Mouse (Mus musculus) induced T-regulatory cell, adult 2 months (primary cell): Measurements from ENCODE around the gene Flrt3.

Experiments
- DNase-seq: peaks from one replicate; pipeline ENCODE4 v3.0.0-alpha.2; 2012; ENCODE audit warnings: low read depth

The Flrt3 gene

DNA sequence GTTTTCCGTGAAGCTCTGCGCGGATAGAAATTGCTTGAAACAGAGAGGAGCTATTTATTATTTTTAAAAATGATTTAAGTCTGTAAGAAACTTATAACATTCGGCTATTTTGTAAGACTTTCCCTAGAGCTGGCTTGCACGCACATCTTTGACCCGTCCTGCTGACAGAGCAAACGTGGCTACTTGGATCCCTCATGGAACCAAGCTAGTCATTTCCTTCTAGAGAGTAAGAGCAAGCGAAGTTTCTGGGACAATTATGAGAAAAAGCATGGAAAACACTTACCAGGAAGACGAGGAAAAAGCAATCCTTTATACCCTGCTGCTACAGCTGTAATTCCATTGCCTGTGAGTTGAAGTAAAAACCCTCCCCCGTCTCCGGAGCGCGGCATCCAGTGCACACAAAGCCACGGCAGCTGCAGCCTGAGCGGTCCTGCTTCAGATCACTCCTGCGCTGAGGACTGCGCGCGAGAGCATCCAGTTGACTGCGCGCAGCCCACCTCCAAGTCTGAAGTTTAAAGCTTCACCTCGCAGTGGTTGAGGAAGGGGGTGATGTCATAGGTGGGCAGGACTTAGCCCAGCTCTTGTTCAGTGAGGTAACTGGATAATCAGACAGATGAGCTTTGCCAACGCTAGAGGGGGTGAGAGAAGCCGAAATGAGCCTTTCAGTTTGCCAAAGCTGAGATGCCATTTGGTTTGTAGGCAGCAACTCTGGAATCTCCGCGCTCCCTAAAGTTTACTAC is at the start of gene Flrt3:
Flrt3 (minus strand) TSS at position 507 of the 740 bp plus-strand sequence.
- peak; percentile 18 for DNase-seq

DNA sequence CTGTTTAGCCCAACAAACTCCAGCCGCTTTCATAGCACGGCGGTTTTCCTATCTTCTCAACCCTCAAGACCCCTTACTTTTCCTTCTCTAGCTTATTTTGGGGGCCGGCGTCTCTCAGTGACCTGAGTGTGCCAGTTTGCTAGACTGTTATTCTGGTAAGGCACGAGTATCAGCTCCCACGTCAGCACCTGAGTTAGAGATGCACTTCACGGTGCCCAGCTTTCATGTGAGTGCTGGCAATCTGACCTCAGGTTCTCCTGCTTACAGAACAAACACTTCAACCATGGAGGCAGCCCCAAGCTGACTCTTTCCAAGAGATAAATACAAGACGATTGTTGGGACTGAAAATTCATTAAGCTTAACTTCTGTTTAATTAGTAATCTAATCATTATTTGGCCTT is 46.1 kb upstream of the Flrt3 start:
- DNase-seq = no peak

DNA sequence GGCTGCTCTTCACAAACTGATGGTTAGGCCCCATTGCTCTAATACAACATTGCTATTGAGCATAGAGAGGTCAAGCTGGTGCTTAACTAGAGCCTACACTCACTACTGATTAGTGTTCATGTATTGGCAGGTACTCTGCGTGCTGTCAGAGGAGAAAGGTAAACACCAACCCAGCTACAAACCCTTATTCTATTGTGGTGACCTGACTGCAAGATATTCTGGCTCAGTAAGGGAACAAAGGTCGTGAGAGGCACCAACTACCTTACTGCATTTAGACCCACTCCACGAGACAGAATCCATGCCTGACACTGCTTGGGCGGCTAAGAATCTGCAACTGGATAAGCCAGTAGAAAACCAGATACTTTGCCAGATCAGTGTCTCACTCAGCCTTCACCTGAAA is 44.6 kb upstream of the Flrt3 start:
- DNase-seq = no peak

DNA sequence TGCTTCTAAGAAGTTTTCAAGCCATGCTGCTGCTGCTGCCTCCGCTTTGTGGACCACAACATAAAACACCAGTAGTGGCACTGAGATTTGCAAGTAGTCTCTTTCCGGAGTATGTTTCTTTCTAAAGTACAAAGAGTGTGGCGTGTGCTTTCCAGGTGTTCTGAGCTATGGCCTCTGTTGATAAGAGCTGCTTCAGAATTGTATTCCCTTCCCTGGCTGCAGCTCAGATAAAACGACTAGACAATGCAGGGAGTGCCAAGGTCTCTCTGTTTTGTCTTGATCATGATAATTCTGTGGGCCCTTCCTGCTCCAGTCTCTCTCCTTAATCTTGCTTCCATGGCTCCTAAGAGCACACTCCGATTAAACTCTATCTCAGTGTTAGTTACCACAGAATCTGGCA is 36.3 kb upstream of the Flrt3 start:
- no peak for DNase-seq

DNA sequence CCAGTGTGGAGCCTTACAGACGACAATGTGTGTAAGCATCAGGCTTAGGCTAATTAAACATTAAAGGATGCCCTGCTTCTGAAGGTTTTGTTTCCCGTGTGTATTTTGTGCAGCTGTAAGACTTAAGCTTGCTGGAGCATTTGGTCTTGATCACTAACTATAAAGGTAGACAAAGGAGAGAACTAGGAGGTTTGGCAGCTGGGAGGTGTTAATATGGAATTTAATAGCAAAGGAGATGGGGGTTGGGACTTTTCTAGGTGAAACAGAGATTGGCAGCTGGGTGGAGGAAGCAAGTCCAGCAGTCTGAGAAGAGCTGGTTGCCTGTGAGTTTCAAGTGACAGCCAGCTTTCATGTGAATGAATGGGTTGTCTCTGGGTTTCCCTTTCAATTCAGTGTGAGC is 34.0 kb upstream of the Flrt3 start:
- no peak for DNase-seq

DNA sequence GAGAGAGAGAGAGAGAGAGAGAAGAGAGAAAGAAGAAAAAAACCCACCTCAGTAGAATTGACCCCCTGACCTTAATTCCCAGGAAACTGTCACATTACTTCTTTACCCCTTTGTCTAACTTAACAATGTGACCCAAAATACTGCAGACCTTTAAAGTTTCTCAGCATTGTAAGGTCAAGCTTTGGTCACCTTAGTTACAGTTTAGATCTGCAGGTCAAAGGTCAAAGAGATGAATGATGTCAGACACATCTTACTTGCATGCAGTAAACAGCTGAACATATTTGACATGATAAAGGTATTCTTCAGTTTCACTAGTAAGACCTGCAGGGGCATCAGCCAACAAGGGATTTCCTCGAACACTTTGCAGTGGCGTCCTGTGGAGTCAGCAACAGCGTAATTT is 32.9 kb upstream of the Flrt3 start:
- no peak for DNase-seq

DNA sequence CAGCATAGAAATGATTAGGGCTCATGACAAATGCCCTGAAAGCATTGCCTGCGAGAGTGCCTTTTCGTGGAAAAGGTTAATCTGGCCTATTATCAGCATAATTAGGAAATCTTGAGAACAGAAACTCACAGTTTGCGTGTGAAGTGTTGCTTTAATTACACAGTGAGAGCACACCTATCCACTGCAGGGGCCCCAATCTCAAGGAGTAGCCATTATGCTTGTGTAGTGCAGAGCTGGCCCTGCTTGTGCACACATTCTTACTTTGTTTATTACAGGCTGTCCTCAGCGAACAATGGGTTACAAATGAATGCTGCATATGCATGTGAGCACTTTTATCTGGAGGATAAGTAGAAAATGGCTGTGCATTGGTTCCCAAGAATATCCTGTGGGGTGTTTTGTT is 32.1 kb upstream of the Flrt3 start:
- no peak for DNase-seq

DNA sequence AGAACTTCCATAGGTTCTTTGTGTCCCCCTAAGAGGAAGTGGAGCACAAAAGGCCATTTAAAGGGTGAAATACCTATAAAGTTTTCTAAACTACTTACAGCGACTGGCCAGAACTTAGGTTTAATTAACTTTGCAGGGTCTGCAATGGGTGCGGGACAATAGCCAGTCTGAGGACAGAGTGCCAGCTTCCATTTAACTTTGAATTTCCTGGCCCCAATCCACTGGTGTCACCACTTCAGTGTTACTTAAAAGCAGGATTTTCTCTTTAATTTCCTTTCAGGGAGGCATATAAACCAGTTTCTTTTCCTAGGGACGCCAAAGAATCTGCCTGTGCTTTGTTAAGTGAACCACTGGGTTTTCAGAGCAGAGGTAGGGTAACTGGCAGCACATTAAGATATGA is 27.3 kb upstream of the Flrt3 start:
- no peak for DNase-seq

DNA sequence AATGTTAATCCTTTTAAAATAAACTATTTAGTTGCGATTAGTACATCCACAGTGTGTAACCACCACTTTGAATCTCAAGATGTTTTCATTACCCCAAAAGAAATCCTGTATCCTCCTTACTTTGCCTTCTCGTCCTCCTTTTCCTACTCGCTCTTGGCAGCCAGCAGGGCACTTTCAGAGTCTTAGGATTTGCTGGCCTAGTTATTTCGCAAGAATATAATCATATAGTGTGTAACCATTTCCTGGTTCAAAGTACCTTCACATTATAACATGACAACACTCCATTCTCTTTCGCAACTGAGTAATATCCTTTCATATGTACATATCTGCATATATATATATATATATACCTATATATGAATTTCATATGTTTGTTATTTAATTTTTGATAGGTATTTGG is 22.6 kb upstream of the Flrt3 start:
- no peak for DNase-seq

DNA sequence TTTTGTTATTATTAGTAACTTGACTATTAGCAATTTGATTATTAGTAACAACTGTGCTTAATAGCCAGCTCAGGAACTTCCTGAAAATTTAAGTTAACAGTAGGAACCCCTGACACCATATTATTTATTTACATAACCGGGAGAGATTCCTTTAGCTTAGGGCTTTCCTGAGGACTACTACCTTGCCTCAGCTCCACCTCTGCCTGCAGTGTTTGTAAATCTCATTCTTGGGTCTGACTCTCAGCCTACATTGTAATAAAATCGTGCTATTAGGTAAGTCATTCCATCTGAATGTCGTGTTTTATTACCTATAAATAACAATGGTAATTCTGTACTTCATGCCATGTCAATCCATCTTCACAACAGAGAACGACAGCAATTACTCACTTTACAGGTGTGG is 21.2 kb upstream of the Flrt3 start:
- no peak for DNase-seq

DNA sequence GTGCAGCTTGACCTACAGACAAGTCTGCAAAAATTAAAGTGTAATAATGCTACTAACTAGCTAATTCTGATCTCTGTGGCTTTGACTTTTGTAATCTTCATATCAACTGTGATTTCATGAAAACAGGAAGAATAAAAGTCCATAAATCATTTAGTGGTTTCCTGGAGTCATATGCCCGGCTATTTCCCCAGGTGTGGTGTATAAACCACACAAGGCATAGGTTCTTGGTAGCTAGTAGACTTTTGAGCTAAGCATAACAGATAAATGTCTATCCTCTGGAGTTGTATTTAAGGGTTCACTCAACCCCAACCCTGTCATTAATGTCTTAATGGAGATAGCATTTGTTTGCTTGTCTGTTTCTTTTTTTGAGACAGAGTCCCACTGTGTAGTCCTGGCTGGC is 20.1 kb upstream of the Flrt3 start:
- DNase-seq = no peak

DNA sequence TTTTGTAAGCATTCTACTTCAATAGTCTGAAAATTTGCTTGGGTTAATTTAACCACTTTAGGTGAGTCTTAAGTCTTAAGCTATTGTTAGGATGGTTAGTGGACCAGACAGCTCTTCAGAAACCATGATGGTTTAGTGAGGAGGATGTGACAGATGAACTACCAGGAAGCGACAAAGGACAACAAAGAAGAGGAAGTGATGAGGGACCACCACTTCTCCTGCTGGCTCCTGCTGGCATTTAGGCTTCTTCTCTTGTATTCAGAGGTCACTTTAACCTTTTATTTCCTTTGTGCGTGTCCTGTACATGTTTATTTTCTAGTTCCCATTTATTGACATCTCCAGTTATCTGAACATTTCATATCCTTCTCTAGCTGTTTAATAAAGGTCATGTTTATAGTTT is 19.6 kb upstream of the Flrt3 start:
- no peak for DNase-seq

DNA sequence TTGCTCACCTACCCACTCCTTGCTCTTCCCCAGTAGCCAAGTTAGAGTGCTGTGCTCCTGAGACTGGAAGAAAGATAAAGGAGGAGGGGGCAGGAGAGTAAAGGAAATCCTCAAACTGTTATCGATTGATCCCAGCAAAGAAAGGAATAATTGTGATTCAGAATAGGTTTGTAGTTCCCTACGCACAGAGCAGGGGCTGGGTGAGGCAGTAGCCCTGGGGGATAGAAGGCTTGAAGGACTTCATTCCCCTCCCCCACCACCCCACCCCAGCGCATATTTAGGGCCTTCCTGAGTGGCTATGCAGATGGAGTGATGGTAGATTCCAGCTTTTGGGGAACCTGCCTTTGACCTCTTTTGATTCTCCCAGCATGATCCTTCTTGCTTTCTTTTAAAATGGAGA is 5.5 kb upstream of the Flrt3 start:
- DNase-seq = no peak

DNA sequence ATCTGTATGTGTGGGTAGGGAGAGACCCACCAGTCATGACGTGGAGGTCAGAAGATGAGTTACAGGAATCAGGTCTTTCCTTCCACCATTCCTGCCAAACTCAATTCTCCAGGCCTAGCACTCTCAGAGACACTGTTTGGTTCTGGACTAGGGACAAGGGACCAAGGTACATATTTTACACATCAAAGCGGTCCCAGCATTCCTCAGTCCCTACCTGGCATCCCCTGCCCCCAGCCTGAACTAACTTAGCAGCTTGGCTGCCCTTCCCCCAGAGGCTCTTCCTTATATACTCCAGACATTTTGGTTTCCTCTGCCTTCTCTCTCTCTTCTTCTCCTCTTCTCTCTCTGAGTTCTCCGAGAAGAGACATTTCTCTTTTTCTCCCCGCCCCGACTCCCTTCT is 2.2 kb upstream of the Flrt3 start:
- no peak for DNase-seq

DNA sequence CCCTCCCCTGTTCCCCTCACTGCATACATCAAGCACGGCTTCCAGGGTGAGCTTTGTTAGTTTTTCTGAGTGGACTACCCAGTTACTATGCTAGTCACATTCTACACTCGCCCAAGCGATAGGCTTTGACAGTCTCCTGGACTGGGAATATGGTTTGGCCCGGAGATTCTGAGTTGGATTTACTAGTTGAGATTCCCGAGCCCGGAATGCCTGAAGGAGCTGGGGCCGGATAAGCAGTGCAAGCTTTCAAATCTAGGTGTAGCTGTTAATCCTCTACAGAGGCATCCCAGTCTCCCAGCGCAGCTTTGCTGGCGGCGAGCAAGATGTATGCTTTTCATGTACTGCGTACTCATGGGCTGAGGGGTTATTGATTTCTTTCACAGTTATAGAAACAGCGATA is 812 bp downstream of the Flrt3 start:
- DNase-seq = no peak

DNA sequence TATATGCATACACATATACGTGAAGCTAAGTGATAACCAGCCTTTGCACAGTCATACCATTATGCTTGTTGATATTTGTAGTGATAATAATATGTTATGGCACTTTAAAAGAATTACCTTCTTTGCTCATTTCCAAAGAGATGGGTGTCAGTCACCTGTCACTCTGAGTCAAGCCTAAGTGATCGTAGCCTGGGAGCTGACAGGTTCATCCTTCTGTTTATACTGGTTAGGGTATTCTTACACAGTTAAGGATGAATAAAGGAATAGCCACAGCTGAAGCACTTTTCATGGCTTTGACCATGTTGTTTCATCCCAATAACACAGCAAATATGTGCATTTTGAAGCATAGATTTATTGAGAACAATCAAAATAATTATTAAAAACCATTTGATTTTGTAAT is 1.5 kb downstream of the Flrt3 start:
- DNase-seq = no peak

DNA sequence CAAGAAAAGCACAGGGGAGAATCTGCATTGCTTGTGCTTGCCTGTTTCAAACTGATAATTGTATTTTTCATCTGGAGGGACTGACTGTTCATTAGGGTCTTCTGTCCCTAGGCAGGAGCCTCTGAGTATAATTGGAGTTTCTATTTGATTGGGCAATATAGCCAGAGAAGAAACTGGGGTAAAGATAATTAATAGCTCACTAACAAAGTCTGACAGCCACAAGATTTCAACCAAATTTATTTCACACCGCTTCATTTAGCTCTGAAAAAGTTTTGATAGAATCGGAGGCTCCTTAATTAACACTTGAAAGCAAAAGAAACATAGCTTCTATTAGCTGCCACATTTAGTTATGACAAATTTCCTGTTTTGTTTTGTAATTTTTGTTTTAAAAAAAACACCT is 2.2 kb downstream of the Flrt3 start:
- no peak for DNase-seq

DNA sequence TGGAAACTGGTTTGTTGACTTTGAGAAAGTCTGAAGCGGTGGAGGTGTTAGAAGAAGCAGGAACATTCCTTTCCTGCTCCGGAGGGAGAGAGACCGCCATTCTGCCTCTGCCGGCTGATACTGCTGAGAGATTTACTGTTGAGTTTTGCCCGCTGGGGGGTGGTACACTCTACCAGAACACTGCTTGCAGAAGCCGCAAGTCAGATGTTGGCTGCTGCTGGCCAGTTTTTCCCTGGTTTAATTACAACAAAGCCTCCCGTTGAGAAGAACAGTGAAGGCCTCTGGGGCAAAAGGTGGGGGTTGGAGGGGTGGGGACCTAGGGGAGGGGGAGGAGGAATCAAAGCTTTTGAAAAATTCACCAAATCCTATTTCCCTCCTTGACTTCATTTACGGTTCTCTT is 3.0 kb downstream of the Flrt3 start:
- DNase-seq = no peak

DNA sequence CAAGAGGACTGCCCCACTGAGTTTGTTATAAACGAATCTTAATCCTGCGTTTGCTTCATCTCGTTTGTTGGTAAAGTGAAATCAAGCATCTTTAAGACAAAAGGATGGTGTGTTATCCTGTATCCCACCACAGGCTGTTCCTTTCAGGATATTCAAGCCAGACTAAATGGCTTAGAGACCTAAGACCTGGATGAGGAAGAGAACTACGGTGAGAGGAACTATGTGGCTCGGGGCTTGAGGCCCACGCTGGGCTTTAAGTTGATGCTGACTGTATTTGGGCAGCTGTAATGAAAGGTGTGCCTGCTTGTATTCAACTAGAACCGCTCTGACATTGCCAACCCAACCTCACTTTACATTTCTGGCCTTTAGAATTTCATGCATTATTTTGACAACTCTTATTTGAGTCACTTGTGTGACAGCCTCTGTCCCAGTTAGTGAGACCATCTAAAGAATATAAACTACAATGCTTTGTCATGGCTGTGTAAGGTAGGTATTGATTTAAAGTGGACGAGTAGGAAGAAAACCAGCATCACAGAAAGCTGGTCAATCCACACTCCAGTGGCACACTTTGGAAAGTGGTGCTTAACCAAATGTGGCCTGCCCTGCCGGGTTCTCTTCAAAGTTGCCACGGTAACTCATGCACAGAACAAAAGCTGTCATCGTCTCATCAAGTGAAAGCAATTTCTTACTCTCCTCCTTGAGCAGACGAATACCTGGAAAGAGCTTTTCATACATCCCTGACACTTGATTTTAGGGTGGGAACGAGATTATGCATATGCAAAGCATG is 3.8 kb downstream of the Flrt3 start:
- no peak for DNase-seq

DNA sequence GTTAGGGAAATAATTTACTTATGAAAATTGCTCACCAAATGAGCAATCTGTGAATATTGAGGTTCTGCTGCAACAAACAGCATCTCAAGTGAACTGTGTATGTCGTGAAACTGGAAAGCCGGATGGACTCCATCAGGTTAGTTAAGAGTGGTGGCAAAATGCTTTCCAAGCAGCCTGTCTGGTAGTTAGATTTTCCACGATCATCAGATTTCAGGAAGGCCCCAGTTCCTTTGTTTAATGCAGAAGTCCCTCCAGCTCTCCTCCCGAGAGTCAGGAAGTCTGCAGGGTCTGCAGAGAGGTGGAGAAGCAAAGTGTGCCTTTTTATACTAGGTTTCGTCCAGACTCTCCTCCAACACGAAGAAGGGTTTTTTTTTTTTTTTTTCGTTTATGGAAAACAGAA is 4.4 kb downstream of the Flrt3 start:
- DNase-seq = no peak

DNA sequence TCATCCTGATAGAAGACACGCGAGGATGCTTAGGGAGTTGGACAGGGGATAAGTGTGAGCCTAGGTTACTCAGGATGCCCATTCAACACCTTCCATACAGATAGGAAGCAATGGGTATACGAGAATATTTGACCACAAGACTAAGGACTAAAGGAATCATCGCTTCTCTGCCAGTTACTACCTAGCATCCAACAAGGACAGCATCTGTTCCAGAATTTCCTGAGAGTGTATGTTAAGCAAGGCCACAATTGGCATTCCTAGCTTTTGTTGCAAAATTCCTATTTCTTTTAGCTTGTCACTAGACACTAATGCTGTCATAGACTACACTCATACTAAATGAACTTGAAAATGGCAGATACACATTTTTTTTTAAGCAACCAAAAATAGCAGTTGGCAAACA is 6.9 kb downstream of the Flrt3 start:
- DNase-seq = no peak

DNA sequence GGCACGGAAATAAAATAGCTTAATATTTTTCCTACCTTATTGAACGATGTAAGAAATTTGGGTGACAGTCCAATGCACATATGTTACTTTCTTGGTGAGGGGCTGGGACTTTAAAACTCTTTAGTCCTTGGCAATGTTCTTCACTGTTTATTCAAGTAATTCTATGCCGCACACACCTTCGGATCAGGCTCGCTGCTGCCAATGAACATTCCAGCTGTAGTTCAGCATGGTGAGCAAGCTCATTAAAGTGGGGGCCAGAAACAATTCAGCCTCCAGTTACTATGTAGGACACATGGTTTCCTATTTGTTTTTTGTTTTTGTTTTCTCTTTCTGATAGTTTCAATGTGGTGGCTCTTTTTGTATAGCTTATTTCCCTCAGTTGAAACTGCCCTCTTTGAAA is 8.6 kb downstream of the Flrt3 start:
- DNase-seq = no peak

DNA sequence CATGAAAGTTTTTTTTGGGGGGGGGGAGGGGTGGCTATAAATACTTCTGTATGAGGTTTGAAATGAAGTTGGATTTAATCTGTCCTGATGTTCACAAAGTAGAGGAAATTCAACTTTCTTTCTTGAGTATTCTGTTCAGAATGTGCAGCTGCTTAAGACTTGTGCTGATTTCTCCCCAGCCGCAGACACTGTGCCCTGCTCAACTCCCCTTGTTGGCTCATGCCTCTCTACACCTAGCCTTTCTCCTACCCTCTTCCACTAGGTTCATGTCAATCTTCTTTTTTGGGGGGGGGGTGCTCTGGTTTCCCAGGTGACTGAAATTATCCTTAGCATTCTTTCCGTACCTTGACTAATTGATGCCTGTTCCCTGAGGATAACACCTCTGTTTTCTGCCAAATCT is 17.3 kb downstream of the Flrt3 start:
- DNase-seq = no peak

DNA sequence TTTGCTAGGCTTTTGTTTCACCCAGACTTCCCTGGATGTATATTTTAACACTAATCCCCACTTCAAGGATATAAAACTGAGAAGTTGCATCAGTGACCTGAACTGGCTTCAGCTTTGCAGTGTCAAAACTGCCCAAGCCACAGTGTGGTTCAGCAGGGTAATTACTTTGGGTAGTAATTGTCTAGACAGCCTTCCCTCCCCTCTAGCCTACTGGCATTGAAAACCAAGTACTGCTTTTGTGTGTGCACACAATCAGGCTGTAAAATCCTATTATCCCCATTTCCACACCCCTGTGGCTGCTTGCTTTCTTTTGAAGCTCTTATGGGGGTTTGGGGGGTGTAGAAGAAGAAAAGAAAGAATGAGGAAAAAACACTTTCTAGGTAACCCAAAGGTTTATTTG is 17.8 kb downstream of the Flrt3 start:
- DNase-seq = no peak
